Mouse (Mus musculus) heart, adult 2 months (tissue): ENCODE measurements around the gene B4galnt3.

ENCODE experiments used
- CTCF ChIP-seq: fragments of 200-600 bp; IDR thresholded peaks from 2 replicates; pipeline ENCODE4 v1.8.1; 2022; ENCODE audit warnings: antibody characterized with exemption, mild to moderate bottlenecking, moderate library complexity
- EP300 ChIP-seq: fragments of 200-500 bp; IDR thresholded peaks from 2 replicates; pipeline ENCODE4 v1.6.1; 2011; ENCODE audit warnings: low read depth, low read length, control low read depth; ENCODE audit not compliant: insufficient read depth
- POLR2A ChIP-seq: fragments of 200-500 bp; IDR thresholded peaks from 2 replicates; pipeline ENCODE4 v1.6.1; 2011; ENCODE audit warnings: mild to moderate bottlenecking, low read depth, low read length, control low read depth; ENCODE audit not compliant: insufficient read depth

DNA sequence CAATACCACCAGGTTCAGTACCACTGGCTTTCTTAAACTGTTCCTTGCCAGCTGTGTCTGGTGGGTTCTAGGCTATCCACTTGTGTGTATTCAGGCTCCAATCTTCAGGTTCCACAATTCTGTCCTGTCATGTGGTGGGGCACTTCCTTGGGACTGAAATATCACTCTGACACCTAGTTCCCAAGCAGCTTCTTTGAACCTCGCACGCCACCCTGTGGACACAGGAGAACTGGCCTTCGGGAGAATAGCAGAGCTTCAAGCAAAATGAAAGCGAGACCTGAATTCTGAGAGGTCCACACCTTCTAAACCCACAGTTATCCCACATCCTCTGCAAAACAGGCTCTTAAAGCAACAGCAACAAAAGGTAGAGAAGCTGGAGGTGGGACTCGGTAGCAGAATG, 101.2 kb downstream of the B4galnt3 start:
- TF ChIP-seq POLR2A (no peak), CTCF (peak; percentile 95), EP300 (peak; percentile 96)
